Mouse (Mus musculus) MEL (cell line): ENCODE results near the gene Dctn5. TPM values are rescaled to one million over a fixed set of nuclear protein-coding genes. Genes with fewer than 3 reads are reported as not detected.

Experiments used
- DNase-seq: peaks from one replicate; pipeline ENCODE4 v3.0.0; 2011; ENCODE audit warnings: low read depth, low spot score
- H3K27ac ChIP-seq: 2 replicates; pipeline ENCODE4 v1.5.1; 2012; ENCODE audit warnings: low read depth, mild to moderate bottlenecking, control low read depth, low read length, moderate library complexity; ENCODE audit not compliant: control insufficient read depth
- H3K27me3 ChIP-seq, 2 experiments: fragments of 150-350 bp in 1 of 2; sonication (generic) in 1 of 2; 2 replicates each; pipeline ENCODE4 v1.6.1; 2012; ENCODE audit warnings: low read length in 2 of 2, mild to moderate bottlenecking in 2 of 2, improper control_type of control experiment in 1 of 2, moderate library complexity in 1 of 2; ENCODE audit not compliant: insufficient read depth in 2 of 2, control insufficient read depth in 1 of 2
- H3K36me3 ChIP-seq, 2 experiments: 2 replicates each; pipeline ENCODE4 v1.6.1; 2012 to 2014; ENCODE audit warnings: low read length in 2 of 2, improper control_type of control experiment in 1 of 2, inconsistent platforms in 1 of 2, mild to moderate bottlenecking in 1 of 2; ENCODE audit not compliant: insufficient read depth in 2 of 2, control insufficient read depth in 1 of 2
- H3K4me1 ChIP-seq, 2 experiments: fragments of 150-350 bp in 1 of 2; sonication (generic) in 1 of 2; 2 replicates each; pipeline ENCODE4 v1.6.1; 2012; ENCODE audit warnings: low read length in 2 of 2, improper control_type of control experiment in 1 of 2, mild to moderate bottlenecking in 1 of 2; ENCODE audit not compliant: insufficient read depth in 2 of 2, control insufficient read depth in 1 of 2
- H3K4me3 ChIP-seq, 2 experiments: fragments of 150-350 bp in 1 of 2; sonication (generic) in 1 of 2; 2 replicates each; pipeline ENCODE4 v1.5.1; 2012; ENCODE audit warnings: low read depth in 2 of 2, low read length in 2 of 2, mild to moderate bottlenecking in 2 of 2, moderate library complexity in 2 of 2, control low read depth in 1 of 2, improper control_type of control experiment in 1 of 2; ENCODE audit not compliant: control insufficient read depth in 1 of 2, insufficient read depth in 1 of 2
- H3K79me2 ChIP-seq: 2 replicates; pipeline ENCODE4 v1.6.1; 2012; ENCODE audit warnings: mild to moderate bottlenecking, low read length, moderate library complexity; ENCODE audit not compliant: control insufficient read depth, poor library complexity, insufficient read depth
- H3K9ac ChIP-seq: 2 replicates; pipeline ENCODE4 v1.6.1; 2012; ENCODE audit warnings: low read depth, mild to moderate bottlenecking, control low read depth, low read length, moderate library complexity; ENCODE audit not compliant: control insufficient read depth, poor library complexity, severe bottlenecking
- H3K9me3 ChIP-seq: fragments of 150-350 bp; sonication (generic); replicated peaks from 2 replicates; pipeline ENCODE4 v1.6.1; 2012; ENCODE audit warnings: mild to moderate bottlenecking, low read length, improper control_type of control experiment, moderate library complexity; ENCODE audit not compliant: insufficient read depth
- BHLHE40 ChIP-seq: IDR thresholded peaks from 2 replicates; pipeline ENCODE4 v1.6.1; 2012; ENCODE audit warnings: low read depth, mild to moderate bottlenecking, inconsistent platforms, low read length, improper control_type of control experiment, borderline replicate concordance
- CHD1 ChIP-seq: IDR thresholded peaks from 2 replicates; pipeline ENCODE4 v1.6.1; 2012; ENCODE audit warnings: low read depth, mild to moderate bottlenecking, inconsistent platforms, low read length, improper control_type of control experiment
- CTCF ChIP-seq, 3 experiments: IDR thresholded peaks in 2 of 3; conservative IDR thresholded peaks in 1 of 3; 2 replicates each; pipeline ENCODE4 v1.5.1; 2011 to 2012; ENCODE audit warnings: low read length in 3 of 3, low read depth in 2 of 3, mild to moderate bottlenecking in 2 of 3, improper control_type of control experiment in 1 of 3, inconsistent platforms in 1 of 3, mixed read lengths in 1 of 3, moderate library complexity in 1 of 3; ENCODE audit not compliant: control insufficient read depth in 1 of 3, insufficient read depth in 1 of 3, poor library complexity in 1 of 3, severe bottlenecking in 1 of 3
- ELF1 ChIP-seq: IDR thresholded peaks from 2 replicates; pipeline ENCODE4 v1.6.1; 2014; ENCODE audit warnings: low read depth, mild to moderate bottlenecking, inconsistent platforms, low read length, improper control_type of control experiment, moderate library complexity
- EP300 ChIP-seq, 2 experiments: IDR thresholded peaks; 2 replicates each; pipeline ENCODE4 v1.6.1; 2011; ENCODE audit warnings: improper control_type of control experiment in 2 of 2, low read length in 2 of 2, low read depth in 1 of 2, mild to moderate bottlenecking in 1 of 2
- HCFC1 ChIP-seq: IDR thresholded peaks from 2 replicates; pipeline ENCODE4 v1.6.1; 2012; ENCODE audit warnings: low read depth, mild to moderate bottlenecking, inconsistent platforms, low read length, improper control_type of control experiment, moderate library complexity
- MAX ChIP-seq: IDR thresholded peaks from 2 replicates; pipeline ENCODE4 v1.6.1; 2011; ENCODE audit warnings: low read length, improper control_type of control experiment
- MEF2A ChIP-seq: IDR thresholded peaks from 2 replicates; pipeline ENCODE4 v1.6.1; 2014; ENCODE audit warnings: low read depth, mild to moderate bottlenecking, inconsistent platforms, low read length, improper control_type of control experiment; ENCODE audit not compliant: poor library complexity, insufficient replicate concordance, severe bottlenecking; ENCODE audit errors: extremely low read depth
- MXI1 ChIP-seq: IDR thresholded peaks from 2 replicates; pipeline ENCODE4 v1.6.1; 2011; ENCODE audit warnings: mild to moderate bottlenecking, low read depth, low read length, improper control_type of control experiment
- MYC ChIP-seq: IDR thresholded peaks from 2 replicates; pipeline ENCODE4 v1.6.1; 2011; ENCODE audit warnings: low read depth, mild to moderate bottlenecking, low read length, improper control_type of control experiment, moderate library complexity
- POLR2A ChIP-seq, 2 experiments: IDR thresholded peaks; 2 replicates each; pipeline ENCODE4 v1.6.1; 2011 to 2012; ENCODE audit warnings: low read length in 2 of 2, mild to moderate bottlenecking in 2 of 2, control low read depth in 1 of 2, improper control_type of control experiment in 1 of 2, low read depth in 1 of 2, moderate library complexity in 1 of 2; ENCODE audit not compliant: control insufficient read depth in 1 of 2, insufficient read depth in 1 of 2, poor library complexity in 1 of 2
- POLR2AphosphoS2 ChIP-seq: IDR thresholded peaks from 2 replicates; pipeline ENCODE4 v1.6.1; 2011; ENCODE audit warnings: low read length, improper control_type of control experiment
- POLR2AphosphoS5 ChIP-seq: IDR thresholded peaks from 2 replicates; pipeline ENCODE4 v1.6.1; 2012; ENCODE audit warnings: low read depth, borderline replicate concordance, mild to moderate bottlenecking, inconsistent platforms, low read length, moderate library complexity, mixed read lengths
- RAD21 ChIP-seq: IDR thresholded peaks from 2 replicates; pipeline ENCODE4 v1.6.1; 2011; ENCODE audit warnings: mild to moderate bottlenecking, low read depth, low read length, improper control_type of control experiment
- RCOR1 ChIP-seq: IDR thresholded peaks from 2 replicates; pipeline ENCODE4 v1.6.1; 2012; ENCODE audit warnings: low read depth, mild to moderate bottlenecking, inconsistent platforms, low read length, improper control_type of control experiment
- TAL1 ChIP-seq: IDR thresholded peaks from 2 replicates; pipeline ENCODE4 v1.6.1; 2012; ENCODE audit warnings: mild to moderate bottlenecking, inconsistent platforms, low read length, moderate library complexity, mixed read lengths
- USF1 ChIP-seq: IDR thresholded peaks from 2 replicates; pipeline ENCODE4 v1.6.1; 2014; ENCODE audit warnings: low read depth, mild to moderate bottlenecking, inconsistent platforms, low read length, improper control_type of control experiment, moderate library complexity
- ZC3H11A ChIP-seq: IDR thresholded peaks from 2 replicates; pipeline ENCODE4 v1.6.1; 2012; ENCODE audit warnings: low read depth, mild to moderate bottlenecking, inconsistent platforms, low read length, improper control_type of control experiment
- ZNF384 ChIP-seq: IDR thresholded peaks from 2 replicates; pipeline ENCODE4 v1.6.1; 2012; ENCODE audit warnings: low read depth, mild to moderate bottlenecking, inconsistent platforms, low read length, improper control_type of control experiment
- polyA plus RNA-seq, 2 experiments: library from polyadenylated mRNA; stranded (reverse) in 1 of 2; unstranded in 1 of 2; fragments of >175 nt in 1 of 2; fragments of >200 nt in 1 of 2; gene quantifications; 2 replicates each; pipeline versions ENCODE4 v1.2.1 to v1.2.4; 2012; ENCODE audit warnings: low replicate concordance in 2 of 2, low read depth in 1 of 2; ENCODE audit not compliant: insufficient read length in 2 of 2, insufficient read depth in 1 of 2, missing spikeins in 1 of 2
- total RNA-seq: library from RNA; depleted of rRNA; stranded (reverse); fragments of 300-350 nt; gene quantifications from 2 replicates; pipeline ENCODE4 v1.2.3, GENCODE M21; 2012

The Dctn5 gene
- total and polyA plus RNA-seq, 3 experiments = 54.2 to 203 (median 71.3) TPM

- DNase-seq = no peak
- no peak overlapping the region for H3K27ac ChIP-seq
- H3K4me1 ChIP-seq = no peaks in the 10 kb centered on the region
- no peak overlapping the region for H3K4me3 ChIP-seq
- no peaks in the 10 kb centered on the region for H3K27me3 ChIP-seq
- H3K9ac ChIP-seq = no peak overlapping the region
- H3K36me3 ChIP-seq = no peaks in the 10 kb centered on the region
- no peaks in the 10 kb centered on the region for H3K9me3 ChIP-seq
- H3K79me2 ChIP-seq = no peaks in the 10 kb centered on the region
- TF ChIP-seq HCFC1 (no peak), USF1 (peak; percentile 59)
- TF ChIP-seq, all 39 proteins: peak for 1
These were observed 58.3 kb downstream of the Dctn5 start for GRCm38 (mm10) chr7:122191097-122191496.

DNA sequence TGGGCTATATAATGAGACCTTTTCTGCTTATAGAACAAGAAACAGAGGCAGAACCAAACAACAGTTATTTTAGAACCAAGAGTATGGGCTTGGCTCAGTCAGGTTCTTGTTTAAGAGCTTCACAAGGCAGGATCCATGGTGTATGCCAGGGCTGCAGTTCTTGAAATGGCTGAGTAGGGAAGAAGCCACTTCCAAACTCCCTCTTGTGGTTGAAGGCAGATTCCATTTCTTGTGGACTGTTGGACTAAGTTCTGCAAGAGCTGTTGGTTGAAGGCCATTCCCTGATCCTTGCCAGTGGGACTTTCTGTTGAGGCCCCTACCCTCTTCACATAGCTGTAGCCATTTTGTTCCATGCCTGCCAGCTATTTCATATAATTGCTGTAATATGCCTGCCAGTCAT lies 61.1 kb downstream of the Dctn5 start:
- Histone ChIP-seq H3K79me2 (no peaks in the 10 kb centered on the region), H3K27me3 (no peaks in the 10 kb centered on the region), H3K4me1 (peaks cover 0 to under 1% of the 10 kb centered on the region in 2 experiments; a peak in 1 of 4 replicates)
- TF ChIP-seq HCFC1 = no peak
- TF ChIP-seq MXI1 = no peak
- TF ChIP-seq CTCF (IDR thresholded peaks at IDR 0.05 in 2 of 3, conservative IDR thresholded peaks at IDR 0.05 in 1 of 3; ENCODE audit: control insufficient read depth in 1 of 3, insufficient read depth in 1 of 3, low read depth in 2 of 3, low read length in 3 of 3, poor library complexity in 1 of 3, severe bottlenecking in 1 of 3) = no peak
- no peak for TF ChIP-seq CHD1
- no peak for TF ChIP-seq MAX
- TF ChIP-seq MYC = no peak
- no peak for TF ChIP-seq ZNF384
- TF ChIP-seq ZC3H11A = no peak
- TF ChIP-seq EP300 (IDR thresholded peaks at IDR 0.05; ENCODE audit: low read depth in 1 of 2, low read length in 2 of 2) = no peak
- TF ChIP-seq RAD21 = no peak
- no peak for TF ChIP-seq POLR2AphosphoS2
- no peak for TF ChIP-seq MEF2A
- TF ChIP-seq, all 39 proteins: peak for 0
- Histone ChIP-seq H3K4me3 (no peak overlapping the region), H3K36me3 (no peaks in the 10 kb centered on the region), H3K27ac (no peak overlapping the region), H3K9ac (no peak overlapping the region), H3K9me3 (no peaks in the 10 kb centered on the region)
- no peak for DNase-seq

DNA sequence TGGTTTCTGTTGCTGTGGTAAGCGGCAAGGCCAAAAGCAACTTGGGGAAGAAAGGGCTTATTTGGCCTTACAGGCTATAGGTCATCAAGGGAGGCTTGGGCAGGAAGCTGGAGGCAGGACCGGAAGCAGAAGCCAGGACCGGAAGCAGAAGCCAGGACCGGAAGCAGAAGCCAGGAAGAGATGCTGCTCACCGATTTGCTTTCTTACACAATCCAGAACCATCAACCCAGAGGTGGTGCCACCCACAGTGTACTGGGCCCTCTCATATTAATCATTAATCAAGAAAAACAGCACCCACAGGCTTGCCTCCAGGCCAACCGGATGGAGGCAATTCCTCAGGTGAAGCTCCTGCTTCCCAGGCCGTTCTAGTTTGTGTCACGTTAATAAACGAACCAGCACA lies 63.9 kb downstream of the Dctn5 start:
- Histone ChIP-seq H3K9ac (no peak overlapping the region), H3K4me1 (peaks cover 0 to 4% of the 10 kb centered on the region in 2 experiments; a peak in 1 of 4 replicates), H3K36me3 (peaks cover 0 to 2% of the 10 kb centered on the region in 2 experiments; a peak in 1 of 4 replicates), H3K27ac (no peak overlapping the region), H3K79me2 (no peaks in the 10 kb centered on the region), H3K4me3 (no peak overlapping the region), H3K9me3 (no peaks in the 10 kb centered on the region), H3K27me3 (peaks cover 0 to 2% of the 10 kb centered on the region in 2 experiments; a peak in 2 of 4 replicates)
- no peak for TF ChIP-seq RAD21
- no peak for TF ChIP-seq CHD1
- TF ChIP-seq BHLHE40 = no peak
- TF ChIP-seq POLR2A (IDR thresholded peaks at IDR 0.05; ENCODE audit: control insufficient read depth in 1 of 2, insufficient read depth in 1 of 2, low read depth in 1 of 2, low read length in 2 of 2, poor library complexity in 1 of 2) = no peak
- TF ChIP-seq EP300 (IDR thresholded peaks at IDR 0.05; ENCODE audit: low read depth in 1 of 2, low read length in 2 of 2) = no peak
- TF ChIP-seq ELF1 = no peak
- no peak for TF ChIP-seq RCOR1
- TF ChIP-seq TAL1 = no peak
- TF ChIP-seq CTCF (IDR thresholded peaks at IDR 0.05 in 2 of 3, conservative IDR thresholded peaks at IDR 0.05 in 1 of 3; ENCODE audit: control insufficient read depth in 1 of 3, insufficient read depth in 1 of 3, low read depth in 2 of 3, low read length in 3 of 3, poor library complexity in 1 of 3, severe bottlenecking in 1 of 3) = no peak
- no peak for TF ChIP-seq POLR2AphosphoS5
- no peak for DNase-seq
